Mouse (Mus musculus) hindbrain, embryonic 14.5 days (tissue): ENCODE measurements around the gene Tfdp2. TPM values are rescaled to one million over a fixed set of nuclear protein-coding genes. Genes with fewer than 3 reads are reported as not detected.

Source experiments
- ATAC-seq: fragments of 200-750 bp; cut with Nextera tagmentation; 2 replicates; pipeline ENCODE4 v1.8.0; 2017; ENCODE audit warnings: moderate number of reproducible peaks, mild to moderate bottlenecking, moderate TSS enrichment, moderate library complexity; ENCODE audit not compliant: low FRiP score
- DNase-seq: peaks from one replicate; pipeline ENCODE4 v3.0.0-alpha.2; 2015; ENCODE audit warnings: low spot score
- H3K27ac ChIP-seq: fragments of 300-500 bp; sonication (generic); 2 replicates; pipeline ENCODE4 v1.5.1; 2014; ENCODE audit warnings: mild to moderate bottlenecking, moderate library complexity
- H3K27me3 ChIP-seq: fragments of 300-500 bp; sonication (generic); 2 replicates; pipeline ENCODE4 v1.6.1; 2014; ENCODE audit warnings: mild to moderate bottlenecking, low read length, mixed read lengths; ENCODE audit not compliant: control insufficient read depth, insufficient read depth
- H3K36me3 ChIP-seq: fragments of 300-500 bp; sonication (generic); replicated peaks from 2 replicates; pipeline ENCODE4 v1.6.1; 2014; ENCODE audit not compliant: control insufficient read depth, insufficient read depth
- H3K4me1 ChIP-seq: fragments of 300-500 bp; sonication (generic); replicated peaks from 2 replicates; pipeline ENCODE4 v1.6.1; 2014; ENCODE audit warnings: antibody characterized with exemption, low read length, mixed read lengths; ENCODE audit not compliant: control insufficient read depth, insufficient read depth
- H3K4me2 ChIP-seq: fragments of 300-500 bp; sonication (generic); replicated peaks from 2 replicates; pipeline ENCODE4 v1.6.1; 2014; ENCODE audit warnings: mild to moderate bottlenecking, moderate library complexity
- H3K4me3 ChIP-seq: fragments of 300-500 bp; sonication (generic); replicated peaks from 2 replicates; pipeline ENCODE4 v1.5.1; 2014; ENCODE audit warnings: mild to moderate bottlenecking, low read length
- H3K9ac ChIP-seq: fragments of 300-500 bp; sonication (generic); 2 replicates; pipeline ENCODE4 v1.6.1; 2014
- H3K9me3 ChIP-seq: fragments of 300-500 bp; sonication (generic); 2 replicates; pipeline ENCODE4 v1.6.1; 2016; ENCODE audit warnings: low read length; ENCODE audit not compliant: control insufficient read depth
- WGBS: fragments of 180-500 bp; shearing (Covaris S2); extraction: QIAGEN DNeasy Blood & Tissue Kit; methylation state at CpG from one replicate; pipeline ENCODE4 v1.1.7; 2014; 5-methylcytosine and 5-hydroxymethylcytosine counted together
- polyA plus RNA-seq: library from polyadenylated mRNA; unstranded; fragments of >200 nt; fragmentation: Nextera tagmentation; extraction: Ambion mirVana; gene quantifications from 2 replicates; pipeline ENCODE4 v1.2.1, GENCODE M21; 2014

Gene Tfdp2
- polyA plus RNA-seq, 1 experiment from 2014 or later, result 21.1 TPM

DNA sequence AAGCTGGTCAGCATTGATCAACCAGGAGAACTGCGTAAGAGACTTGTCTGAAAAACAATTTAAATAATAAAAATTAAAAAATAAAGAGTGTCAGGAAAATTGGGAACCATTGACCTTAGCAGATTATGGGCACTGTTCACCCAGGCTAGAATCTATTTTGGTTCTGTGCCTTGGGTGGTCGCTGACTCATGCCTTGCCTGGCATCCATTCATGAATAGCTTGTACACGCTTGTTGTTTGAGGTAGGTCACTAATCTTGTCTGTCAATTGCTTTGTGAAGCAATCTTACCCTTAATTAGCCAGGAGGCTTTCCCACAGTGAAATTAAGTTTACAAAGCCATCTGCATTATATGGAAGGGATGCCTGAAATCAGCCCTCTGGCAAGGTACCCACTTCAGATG is 112.7 kb downstream of the Tfdp2 start:
- no peak overlapping the region for H3K9ac ChIP-seq
- DNase-seq (no peak), ATAC-seq (no peak)
- peaks cover 59% of the 10 kb centered on the region for H3K36me3 ChIP-seq
- no peak overlapping the region for H3K4me3 ChIP-seq
- no peak overlapping the region for H3K4me2 ChIP-seq
- 61% methylated on average over 3 of the region's 3 CpGs for WGBS
- H3K27ac ChIP-seq, result no peak overlapping the region
- H3K27me3 ChIP-seq, result no peaks in the 10 kb centered on the region
- no peaks in the 10 kb centered on the region for H3K4me1 ChIP-seq
- H3K9me3 ChIP-seq, result no peaks in the 10 kb centered on the region

DNA sequence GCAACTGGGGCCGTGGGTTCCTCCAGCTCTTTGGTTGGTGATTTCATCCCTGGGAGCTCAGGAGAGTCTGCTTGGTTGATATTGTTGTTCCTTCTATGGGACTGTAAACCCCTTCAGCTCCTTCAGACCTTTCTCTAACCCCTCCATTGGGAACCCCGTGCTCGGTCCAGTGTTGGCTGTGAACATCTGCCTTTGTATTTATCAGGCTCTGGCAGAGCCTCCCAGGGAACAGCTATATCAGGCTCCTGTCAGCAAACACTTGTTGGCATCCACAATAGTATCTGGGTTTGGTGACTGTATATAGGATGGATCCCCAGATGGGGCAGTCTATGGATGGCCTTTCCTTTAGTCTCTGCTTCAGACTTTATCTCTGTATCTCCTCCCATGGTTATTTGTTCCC is 116.0 kb downstream of the Tfdp2 start:
- H3K27me3 ChIP-seq, result no peaks in the 10 kb centered on the region
- H3K9me3 ChIP-seq, result no peaks in the 10 kb centered on the region
- H3K4me1 ChIP-seq, result no peaks in the 10 kb centered on the region
- H3K4me3 ChIP-seq, result no peak overlapping the region
- H3K27ac ChIP-seq, result no peak overlapping the region
- peaks cover 52% of the 10 kb centered on the region for H3K36me3 ChIP-seq
- DNase-seq, result no peak
- H3K4me2 ChIP-seq, result no peak overlapping the region
- 96% methylated on average over 3 of the region's 3 CpGs for WGBS
- H3K9ac ChIP-seq, result no peak overlapping the region
- ATAC-seq, result no peak

DNA sequence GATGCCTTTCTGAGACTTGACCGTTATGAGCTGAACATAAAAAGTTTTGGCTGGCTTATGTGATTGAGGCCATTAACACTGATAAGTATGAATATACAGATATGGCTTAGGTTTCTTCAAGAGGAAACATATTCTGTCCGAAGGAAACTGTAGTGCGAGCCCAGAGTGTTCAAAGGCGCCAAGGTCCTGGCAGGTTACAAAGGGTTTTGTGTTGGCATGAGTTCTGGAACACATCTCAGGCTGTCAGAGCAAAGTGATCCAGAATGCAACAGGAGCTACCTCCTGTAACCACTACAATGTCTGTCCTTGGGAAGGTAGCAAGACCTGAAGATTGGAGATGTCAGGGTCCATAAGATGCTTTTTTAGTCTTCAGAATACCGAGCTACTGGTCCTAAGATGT is 123.3 kb downstream of the Tfdp2 start:
- Histone ChIP-seq H3K9ac (no peak overlapping the region), H3K4me2 (no peak overlapping the region), H3K36me3 (peaks cover 46% of the 10 kb centered on the region), H3K27ac (no peak overlapping the region), H3K4me1 (no peaks in the 10 kb centered on the region; the same call in 1 of the 2 replicates), H3K4me3 (no peak overlapping the region), H3K27me3 (no peaks in the 10 kb centered on the region), H3K9me3 (no peaks in the 10 kb centered on the region)
- 95% methylated on average over 5 of the region's 5 CpGs for WGBS
- ATAC-seq, result no peak
- DNase-seq, result no peak

DNA sequence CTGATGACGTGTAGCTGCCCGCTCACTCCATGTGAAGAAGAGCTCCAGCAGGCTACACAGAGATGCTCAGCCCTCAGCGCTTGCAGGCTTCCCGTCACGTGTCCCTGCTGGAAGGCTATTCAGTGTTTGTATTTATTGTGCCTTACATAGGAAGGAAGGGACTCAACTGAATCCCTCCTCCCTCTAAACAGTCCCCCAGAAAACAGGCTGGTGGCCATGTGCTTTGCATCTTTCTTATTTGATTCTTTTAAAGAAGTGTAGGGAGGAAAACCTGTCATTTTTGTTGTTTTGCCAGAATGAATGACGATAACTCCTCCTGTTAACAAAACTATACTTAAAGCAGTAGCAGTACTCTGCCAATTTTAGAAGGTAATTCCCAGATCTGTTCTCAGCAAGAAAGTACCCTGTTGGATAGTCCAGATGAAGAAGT is 124.5 kb downstream of the Tfdp2 start:
- Histone ChIP-seq H3K9ac (no peak overlapping the region), H3K27me3 (no peaks in the 10 kb centered on the region), H3K27ac (no peak overlapping the region), H3K9me3 (no peaks in the 10 kb centered on the region), H3K4me1 (peaks cover 4% of the 10 kb centered on the region; the same call in 1 of the 2 replicates), H3K4me2 (no peak overlapping the region), H3K4me3 (no peak overlapping the region), H3K36me3 (peaks cover 45% of the 10 kb centered on the region)
- DNase-seq (no peak), ATAC-seq (no peak)
- 88% methylated on average over 6 of the region's 6 CpGs for WGBS

DNA sequence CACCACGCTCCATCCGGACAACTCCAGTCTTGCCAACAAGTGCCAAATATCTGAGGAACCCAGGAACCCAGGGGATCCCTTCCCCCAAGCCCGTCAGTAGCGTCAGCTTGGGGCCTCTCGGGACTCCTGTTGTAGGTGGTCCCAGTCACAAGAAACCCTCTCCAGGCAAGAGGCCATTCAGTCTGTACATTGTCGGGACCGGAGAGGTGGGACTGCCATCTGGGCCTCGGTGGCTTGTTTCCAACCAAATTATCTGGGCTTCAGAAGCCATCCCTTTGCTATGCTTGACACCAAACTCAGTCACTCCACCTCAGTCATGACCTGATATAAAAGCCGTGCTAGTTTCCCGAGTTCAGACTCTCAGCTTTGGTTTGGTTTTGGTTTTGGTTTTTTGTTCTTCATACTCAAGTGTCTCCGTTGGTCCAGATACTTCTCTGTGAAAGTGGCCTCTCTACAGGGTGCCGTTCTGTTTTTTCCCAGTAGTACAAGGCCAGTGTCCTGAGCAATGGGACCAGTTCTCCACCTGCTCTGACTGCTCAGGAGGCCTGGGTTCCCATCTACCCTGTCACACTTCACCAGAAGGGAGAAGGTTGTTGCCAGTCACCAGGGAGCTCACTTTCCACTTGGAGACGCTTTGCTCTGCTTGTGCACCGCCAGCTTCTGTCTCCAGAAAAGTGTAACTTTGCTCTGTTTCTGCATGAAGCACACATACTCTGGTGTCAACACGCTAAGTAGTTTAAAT is 126.5 kb downstream of the Tfdp2 start:
- H3K27ac ChIP-seq, result no peak overlapping the region
- no peak overlapping the region for H3K9ac ChIP-seq
- DNase-seq, result no peak
- WGBS, result 83% methylated on average over 15 of the region's 15 CpGs
- H3K9me3 ChIP-seq, result no peaks in the 10 kb centered on the region
- ATAC-seq, result no peak
- H3K36me3 ChIP-seq, result peaks cover 36% of the 10 kb centered on the region
- peaks cover 8% of the 10 kb centered on the region; the same call in 1 of the 2 replicates for H3K4me1 ChIP-seq
- H3K4me2 ChIP-seq, result no peak overlapping the region
- no peaks in the 10 kb centered on the region for H3K27me3 ChIP-seq
- no peak overlapping the region for H3K4me3 ChIP-seq

DNA sequence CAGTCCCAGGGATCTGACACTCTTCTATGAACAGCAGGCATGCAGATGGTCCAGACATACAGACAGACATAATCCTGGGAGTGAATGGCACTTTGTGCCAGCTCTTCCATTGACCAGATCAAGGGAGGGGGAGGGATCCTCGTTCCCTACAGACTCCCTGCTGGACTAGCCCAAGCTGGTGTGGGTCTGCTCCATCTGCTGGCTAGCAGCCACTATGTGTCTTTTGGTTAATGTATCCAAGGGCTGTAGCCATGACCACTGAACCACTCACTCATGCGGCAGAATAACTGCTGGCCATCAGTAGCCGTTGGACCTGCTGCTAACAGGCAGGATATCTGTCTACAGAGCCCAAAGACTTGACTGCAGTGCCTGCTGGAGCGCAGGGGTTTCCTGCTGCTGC is 128.4 kb downstream of the Tfdp2 start:
- WGBS, result 55% methylated on average over 4 of the region's 4 CpGs
- Histone ChIP-seq H3K36me3 (peaks cover 20% of the 10 kb centered on the region; the same call in 1 of the 2 replicates), H3K4me1 (peaks cover 8% of the 10 kb centered on the region; the same call in 1 of the 2 replicates), H3K27ac (no peak overlapping the region), H3K4me3 (no peak overlapping the region), H3K9ac (no peak overlapping the region), H3K9me3 (no peaks in the 10 kb centered on the region), H3K27me3 (no peaks in the 10 kb centered on the region), H3K4me2 (no peak overlapping the region)
- ATAC-seq, result peak; percentile 79
- peak; percentile 39 for DNase-seq

DNA sequence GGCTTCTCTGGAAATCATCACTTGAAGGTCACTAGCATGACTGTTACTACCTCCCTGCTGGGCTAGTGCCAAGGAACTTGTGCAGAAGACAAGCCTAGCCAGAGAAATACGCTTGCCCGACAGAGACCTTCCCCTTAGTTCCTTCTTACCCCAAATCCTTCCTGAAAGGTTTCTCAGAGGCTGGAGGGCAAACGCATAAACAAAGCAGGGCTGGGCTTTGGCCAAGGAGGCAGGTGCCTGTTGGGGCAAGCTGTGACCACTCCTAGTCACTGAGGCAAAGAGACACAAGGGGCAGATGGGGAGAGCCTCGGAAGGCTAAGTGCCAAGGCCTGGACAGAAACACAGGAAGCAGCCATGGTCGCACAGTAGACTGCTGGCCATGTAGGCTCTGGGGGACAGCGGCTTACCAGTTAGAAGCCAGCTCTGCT is 130.4 kb downstream of the Tfdp2 start:
- DNase-seq (no peak), ATAC-seq (no peak)
- Histone ChIP-seq H3K9me3 (no peaks in the 10 kb centered on the region), H3K4me3 (no peak overlapping the region), H3K36me3 (peaks cover 16% of the 10 kb centered on the region; the same call in 1 of the 2 replicates), H3K4me1 (peaks cover 8% of the 10 kb centered on the region; the same call in 1 of the 2 replicates), H3K27me3 (no peaks in the 10 kb centered on the region), H3K27ac (no peak overlapping the region), H3K9ac (no peak overlapping the region), H3K4me2 (no peak overlapping the region)
- 73% methylated on average over 6 of the region's 6 CpGs for WGBS

DNA sequence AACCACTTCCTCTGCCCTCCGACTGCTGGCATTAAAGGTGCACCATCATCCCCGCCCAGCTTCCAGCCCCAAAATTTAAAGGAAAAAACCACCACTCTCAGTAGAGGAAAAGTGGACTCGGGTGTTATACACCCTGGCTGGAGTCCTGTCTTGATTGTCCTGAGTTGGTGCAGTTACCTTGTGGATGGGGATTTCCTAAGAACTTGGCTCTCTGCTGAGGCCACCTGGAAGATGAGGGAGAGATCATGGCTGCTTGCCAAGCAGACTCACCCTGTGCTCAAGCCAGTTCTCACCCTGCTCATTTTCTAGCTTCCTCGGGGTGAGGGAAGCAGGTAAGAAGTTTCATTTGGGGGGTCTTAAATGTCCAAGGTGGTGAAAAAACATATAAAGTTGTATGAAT is 132.2 kb downstream of the Tfdp2 start:
- no peak overlapping the region for H3K4me2 ChIP-seq
- WGBS, result 93% methylated on average over 4 of the region's 4 CpGs
- no peaks in the 10 kb centered on the region for H3K27me3 ChIP-seq
- peaks cover 8% of the 10 kb centered on the region; the same call in 1 of the 2 replicates for H3K4me1 ChIP-seq
- DNase-seq, result no peak
- H3K9ac ChIP-seq, result no peak overlapping the region
- no peak overlapping the region for H3K27ac ChIP-seq
- ATAC-seq, result no peak
- peaks cover 16% of the 10 kb centered on the region for H3K36me3 ChIP-seq
- no peaks in the 10 kb centered on the region for H3K9me3 ChIP-seq
- H3K4me3 ChIP-seq, result no peak overlapping the region

DNA sequence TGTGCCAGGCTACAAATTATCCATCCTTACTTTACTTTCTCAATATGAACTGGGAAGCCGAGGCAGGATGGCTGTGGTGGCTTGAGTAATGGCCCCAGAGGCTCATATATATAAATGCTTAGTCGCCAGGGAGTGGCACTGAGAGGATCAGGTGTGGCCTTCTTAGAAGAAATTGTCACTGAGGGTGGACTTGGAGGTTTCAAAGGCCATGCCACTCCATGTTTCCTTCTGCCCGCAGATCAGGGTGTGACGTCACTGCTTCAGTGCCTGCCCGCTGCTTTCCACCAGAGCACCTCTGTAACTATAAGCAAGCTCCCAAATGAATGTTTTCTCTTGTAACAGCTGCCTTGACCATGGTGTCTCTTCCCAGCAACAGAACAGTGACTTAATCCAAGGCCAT is 135.1 kb downstream of the Tfdp2 start:
- peaks cover 43% of the 10 kb centered on the region for H3K36me3 ChIP-seq
- H3K27ac ChIP-seq, result no peak overlapping the region
- no peaks in the 10 kb centered on the region for H3K9me3 ChIP-seq
- H3K4me3 ChIP-seq, result no peak overlapping the region
- no peak overlapping the region for H3K9ac ChIP-seq
- H3K4me2 ChIP-seq, result no peak overlapping the region
- 94% methylated on average over 5 of the region's 5 CpGs for WGBS
- ATAC-seq (no peak), DNase-seq (no peak)
- no peaks in the 10 kb centered on the region for H3K27me3 ChIP-seq
- 0 out of 2 replicates have a peak, but pooled peaks cover 4% of the 10 kb centered on the region for H3K4me1 ChIP-seq
